Comparison of ENCODE assay signal across 24 mouse cellular contexts in genomic region chr13:92387367-92387766, GRCm38 (mm10). TPM values are rescaled to one million over a fixed set of nuclear protein-coding genes. Genes with fewer than 3 reads are reported as not detected.
A peak's percentile ranks its signal among the peaks of the same experiment; 100 is the strongest.
DNase-seq lines count a peak whose midpoint lies in the region; ATAC-seq and TF ChIP-seq lines count a peak whose summit lies in the region.
"Had no signal": no experiment of that assay in that cellular context is flagged by ENCODE, and none has a peak within 500 bp of the region (broad histone marks: within the 10 kb centered on the region; RNA-seq: fewer than 3 reads in every experiment).

No protein-coding gene starts in this region.

- no peaks in the 10 kb centered on the region for H3K36me3 ChIP-seq in liver, embryonic 11.5 days (ENCODE audit: control insufficient read depth, insufficient read depth, low read length)
- peaks cover 43% of the 10 kb centered on the region for H3K36me3 ChIP-seq in liver, embryonic 12.5 days
- peaks cover 5% of the 10 kb centered on the region for H3K36me3 ChIP-seq in liver, postnatal 0 days (replicated peaks; ENCODE audit: insufficient read depth, low read length)
- H3K36me3 ChIP-seq in liver, embryonic 13.5 days, result peaks cover 27% of the 10 kb centered on the region
- peaks cover 8% of the 10 kb centered on the region for H3K36me3 ChIP-seq in liver, embryonic 14.5 days (replicated peaks; ENCODE audit: control insufficient read depth, insufficient read depth, low read depth)

- TF ChIP-seq CTCF in liver, postnatal 0 days (IDR thresholded peaks at IDR 0.05; ENCODE audit: low read depth), result no peak
- no peak for TF ChIP-seq CTCF in liver, embryonic 14.5 days (IDR thresholded peaks at IDR 0.05; ENCODE audit: low read depth)

- H3K4me3 ChIP-seq in liver, embryonic 11.5 days (ENCODE audit: low read depth, low read length), result no peak overlapping the region
- no peak overlapping the region for H3K4me3 ChIP-seq in liver, embryonic 12.5 days
- H3K4me3 ChIP-seq in liver, postnatal 0 days (ENCODE audit: low read depth, low read length), result no peak overlapping the region
- no peak overlapping the region for H3K4me3 ChIP-seq in liver, embryonic 13.5 days (replicated peaks)
- H3K4me3 ChIP-seq in liver, embryonic 14.5 days (ENCODE audit: insufficient read depth in 1 of 2, low read depth in 2 of 2, low read length in 2 of 2), result no peak overlapping the region

- peak; percentile 20; the same call in 1 of the 2 replicates for ATAC-seq in liver, embryonic 11.5 days (replicated peaks; ENCODE audit: low FRiP score)
- peak; percentile 68 for ATAC-seq in liver, embryonic 12.5 days
- ATAC-seq in liver, postnatal 0 days, result no peak
- peak; percentile 61; the same call in 1 of the 2 replicates for ATAC-seq in liver, embryonic 13.5 days (ENCODE audit: low read depth)
- ATAC-seq in liver, embryonic 14.5 days (ENCODE audit: insufficient read depth), result peak; percentile 35; the same call in 1 of the 2 replicates
- ATAC-seq in granulocyte monocyte progenitor cell, adult 5-6 weeks (replicated peaks; ENCODE audit: poor library complexity, severe bottlenecking), result no peak
- ATAC-seq: activated CD4-positive, CD25-positive, alpha-beta regulatory T cell, adult 4 months; CD4-positive, CD25-positive, alpha-beta regulatory T cell, adult 4 months; Patski had no signal

- H3K4me1 ChIP-seq in liver, embryonic 11.5 days (replicated peaks; ENCODE audit: control insufficient read depth, insufficient read depth, low read length), result peaks cover 3% of the 10 kb centered on the region; the same call in 1 of the 2 replicates
- peaks cover 11% of the 10 kb centered on the region; the same call in 1 of the 2 replicates for H3K4me1 ChIP-seq in liver, embryonic 12.5 days
- no peaks in the 10 kb centered on the region for H3K4me1 ChIP-seq in liver, postnatal 0 days (ENCODE audit: insufficient read depth)
- H3K4me1 ChIP-seq in liver, embryonic 13.5 days (replicated peaks), result peaks cover 7% of the 10 kb centered on the region; the same call in 1 of the 2 replicates
- no peaks in the 10 kb centered on the region for H3K4me1 ChIP-seq in liver, embryonic 14.5 days (replicated peaks; ENCODE audit: control insufficient read depth in 2 of 2, insufficient read depth in 2 of 2, low read length in 1 of 2)

- no peak overlapping the region for H3K27ac ChIP-seq in liver, embryonic 11.5 days (ENCODE audit: low read depth, low read length)
- no peak overlapping the region for H3K27ac ChIP-seq in liver, embryonic 12.5 days
- H3K27ac ChIP-seq in liver, postnatal 0 days (ENCODE audit: low read depth), result no peak overlapping the region
- H3K27ac ChIP-seq in liver, embryonic 13.5 days, result no peak overlapping the region
- no peak overlapping the region for H3K27ac ChIP-seq in liver, embryonic 14.5 days

- no peak overlapping the region for H3K4me2 ChIP-seq in liver, embryonic 11.5 days
- no peak overlapping the region for H3K4me2 ChIP-seq in liver, embryonic 12.5 days
- H3K4me2 ChIP-seq in liver, postnatal 0 days (ENCODE audit: low read depth, low read length), result no peak overlapping the region
- no peak overlapping the region for H3K4me2 ChIP-seq in liver, embryonic 13.5 days
- H3K4me2 ChIP-seq in liver, embryonic 14.5 days (ENCODE audit: low read depth), result no peak overlapping the region

- H3K9ac ChIP-seq in liver, embryonic 11.5 days (ENCODE audit: low read depth, low read length), result no peak overlapping the region
- no peak overlapping the region for H3K9ac ChIP-seq in liver, embryonic 12.5 days
- no peak overlapping the region for H3K9ac ChIP-seq in liver, postnatal 0 days (replicated peaks)
- no peak overlapping the region for H3K9ac ChIP-seq in liver, embryonic 13.5 days
- H3K9ac ChIP-seq in liver, embryonic 14.5 days (replicated peaks), result no peak overlapping the region

- no peak for TF ChIP-seq EP300 in liver, postnatal 0 days (IDR thresholded peaks at IDR 0.05; ENCODE audit: low read depth)
- no peak for TF ChIP-seq EP300 in liver, embryonic 14.5 days (IDR thresholded peaks at IDR 0.05; ENCODE audit: low read depth)

- no peaks in the 10 kb centered on the region for H3K27me3 ChIP-seq in liver, embryonic 11.5 days (replicated peaks; ENCODE audit: control insufficient read depth, insufficient read depth, low read length)
- no peaks in the 10 kb centered on the region for H3K27me3 ChIP-seq in liver, embryonic 12.5 days (replicated peaks)
- no peaks in the 10 kb centered on the region for H3K27me3 ChIP-seq in liver, postnatal 0 days (ENCODE audit: insufficient read depth, low read length)
- H3K27me3 ChIP-seq in liver, embryonic 13.5 days, result no peaks in the 10 kb centered on the region
- no peaks in the 10 kb centered on the region for H3K27me3 ChIP-seq in liver, embryonic 14.5 days (ENCODE audit: control insufficient read depth, insufficient read depth, low read length)
- H3K27me3 ChIP-seq: CH12.LX, Patski had no signal

- no peak for DNase-seq in liver, embryonic 11.5 days (ENCODE audit: low spot score)
- no peak for DNase-seq in liver
- no peak for DNase-seq in liver, postnatal 0 days
- no peak for DNase-seq in liver, embryonic 13.5 days
- no peak for DNase-seq in liver, embryonic 14.5 days (ENCODE audit: low read depth in 3 of 3, low spot score in 3 of 3)
- no peak for DNase-seq in lung, postnatal 36 days
- DNase-seq: adrenal gland, adult 2 months; adrenal gland, adult 8-10 months; adrenal gland, postnatal 10 days; adrenal gland, postnatal 14 days; adrenal gland, postnatal 25 days; adrenal gland, postnatal 36 days; B cell, adult 2 months; cerebellum, adult 11 months; cerebellum, adult 11-12 months had no signal

- no peaks in the 10 kb centered on the region for H3K9me3 ChIP-seq in liver, embryonic 11.5 days (ENCODE audit: control insufficient read depth, low read length)
- H3K9me3 ChIP-seq in liver, embryonic 12.5 days (replicated peaks), result no peaks in the 10 kb centered on the region
- no peaks in the 10 kb centered on the region for H3K9me3 ChIP-seq in liver, postnatal 0 days (ENCODE audit: low read length)
- H3K9me3 ChIP-seq in liver, embryonic 13.5 days (replicated peaks), result no peaks in the 10 kb centered on the region
- H3K9me3 ChIP-seq in liver, embryonic 14.5 days (ENCODE audit: control insufficient read depth, low read length), result no peaks in the 10 kb centered on the region
- H3K9me3 ChIP-seq: G1E had no signal

- 62% methylated on average over 3 of the region's 3 CpGs for WGBS in liver, embryonic 11.5 days
- 39% methylated on average over 3 of the region's 3 CpGs for WGBS in liver, embryonic 12.5 days (ENCODE audit: insufficient replicate concordance)
- 62% methylated on average over 3 of the region's 3 CpGs for WGBS in liver, postnatal 0 days (ENCODE audit: insufficient replicate concordance)
- WGBS in liver, embryonic 13.5 days (ENCODE audit: insufficient replicate concordance), result 39% methylated on average over 3 of the region's 3 CpGs
- WGBS in liver, embryonic 14.5 days (ENCODE audit: insufficient replicate concordance), result 40% methylated on average over 3 of the region's 3 CpGs

RNA-seq across cellular contexts. Expression of gene Msh3, which starts 32.6 kb away (rescaled TPM):
- 31.7 and 32.8 TPM in 2 replicates for polyA plus RNA-seq in liver, embryonic 11.5 days (2014; fragmentation: Nextera tagmentation; extraction: Ambion mirVana)
- polyA plus RNA-seq in liver, embryonic 12.5 days (2016; fragmentation: Nextera tagmentation; extraction: Ambion mirVana), result 15.8 and 18.1 TPM in 2 replicates
- polyA plus RNA-seq in liver, postnatal 0 days (2015; fragmentation: Nextera tagmentation; extraction: Ambion mirVana), result 6.8 and 7.8 TPM in 2 replicates
- 12.8 and 14.5 TPM in 2 replicates for polyA plus RNA-seq in liver, embryonic 13.5 days (2015; fragmentation: Nextera tagmentation; extraction: Ambion mirVana)
- 5.6 and 10.0 TPM in 2 replicates for polyA plus RNA-seq in liver, embryonic 14.5 days (2012; rRNA removed)
- 11.1 and 11.5 TPM in 2 replicates for polyA plus RNA-seq in liver, embryonic 14.5 days (2014; fragmentation: Nextera tagmentation; extraction: Ambion mirVana)
- 42.4 and 53.1 TPM in 2 replicates for total RNA-seq in granulocyte monocyte progenitor cell, adult 5-6 weeks (2014; fragmentation: Nextera tagmentation)
- 41.4 and 48.1 TPM in 2 replicates for total RNA-seq in granulocyte monocyte progenitor cell, adult 5-6 weeks (2017)

RNA-seq across cellular contexts. Expression of gene Dhfr, which starts 32.8 kb away (rescaled TPM):
- 30.1 and 31.3 TPM in 2 replicates for polyA plus RNA-seq in liver, embryonic 11.5 days (2014; fragmentation: Nextera tagmentation; extraction: Ambion mirVana)
- polyA plus RNA-seq in liver, embryonic 12.5 days (2016; fragmentation: Nextera tagmentation; extraction: Ambion mirVana), result 19.3 and 19.9 TPM in 2 replicates
- 10.4 and 11.0 TPM in 2 replicates for polyA plus RNA-seq in liver, postnatal 0 days (2015; fragmentation: Nextera tagmentation; extraction: Ambion mirVana)
- polyA plus RNA-seq in liver, embryonic 13.5 days (2015; fragmentation: Nextera tagmentation; extraction: Ambion mirVana), result 21.0 and 24.0 TPM in 2 replicates
- 5.9 and 11.4 TPM in 2 replicates for polyA plus RNA-seq in liver, embryonic 14.5 days (2012; rRNA removed)
- 18.9 and 19.2 TPM in 2 replicates for polyA plus RNA-seq in liver, embryonic 14.5 days (2014; fragmentation: Nextera tagmentation; extraction: Ambion mirVana)
- total RNA-seq in granulocyte monocyte progenitor cell, adult 5-6 weeks (2014; fragmentation: Nextera tagmentation), result 20.6 and 25.4 TPM in 2 replicates
- total RNA-seq in granulocyte monocyte progenitor cell, adult 5-6 weeks (2017), result 26.5 and 26.9 TPM in 2 replicates

RNA-seq across cellular contexts. Expression of gene Ankrd34b, which starts 38.3 kb away (rescaled TPM):
- polyA plus RNA-seq in liver, embryonic 11.5 days (2014; fragmentation: Nextera tagmentation; extraction: Ambion mirVana), result 0.04 TPM in 1 of 2 replicates, not detected in the other
- not detected in 2 replicates for polyA plus RNA-seq in liver, embryonic 12.5 days (2016; fragmentation: Nextera tagmentation; extraction: Ambion mirVana)
- not detected in 2 replicates for polyA plus RNA-seq in liver, postnatal 0 days (2015; fragmentation: Nextera tagmentation; extraction: Ambion mirVana)
- polyA plus RNA-seq in liver, embryonic 13.5 days (2015; fragmentation: Nextera tagmentation; extraction: Ambion mirVana), result 0.03 TPM in 1 of 2 replicates, not detected in the other
- polyA plus RNA-seq in liver, embryonic 14.5 days (2012; rRNA removed), result not detected in 2 replicates
- not detected in 2 replicates for polyA plus RNA-seq in liver, embryonic 14.5 days (2014; fragmentation: Nextera tagmentation; extraction: Ambion mirVana)
- not detected in 2 replicates for total RNA-seq in granulocyte monocyte progenitor cell, adult 5-6 weeks (2014; fragmentation: Nextera tagmentation)
- not detected in 2 replicates for total RNA-seq in granulocyte monocyte progenitor cell, adult 5-6 weeks (2017)
- total RNA-seq: CH12.LX, MEL had no signal
- polyA plus RNA-seq: C2C12, G1E had no signal

Comparison
In these comparisons a context has a peak if more than half of its experiments do, and no peak if none do; other contexts are left out.
1. ATAC-seq: peak in liver, embryonic 11.5 days (single experiment), liver, embryonic 12.5 days (single experiment), liver, embryonic 13.5 days (single experiment) and liver, embryonic 14.5 days (single experiment); none in liver, postnatal 0 days (single experiment) and granulocyte monocyte progenitor cell, adult 5-6 weeks (single experiment).